ENCODE assay signal across 7 mouse cellular contexts in genomic region chr4:57568268-57569068, GRCm38 (mm10). TPM values are rescaled to one million over a fixed set of nuclear protein-coding genes. Genes with fewer than 3 reads are reported as not detected.
DNase-seq lines count a peak whose midpoint lies in the region; ATAC-seq lines count a peak whose summit lies in the region.

No protein-coding gene starts in this region.

- H3K27ac ChIP-seq in lung, embryonic 16.5 days (ENCODE audit: low read length), result peak overlapping the region; percentile 90
- H3K27ac ChIP-seq in forebrain, embryonic 11.5 days (ENCODE audit: low read depth, low read length), result no peak overlapping the region
- H3K27ac ChIP-seq in limb, embryonic 12.5 days, result peak overlapping the region; percentile 96
- H3K27ac ChIP-seq in stomach, embryonic 15.5 days, result peak overlapping the region; percentile 78

- H3K9ac ChIP-seq in lung, embryonic 16.5 days (ENCODE audit: low read length), result peak overlapping the region; percentile 81
- H3K9ac ChIP-seq in forebrain, embryonic 11.5 days (ENCODE audit: low read length), result peak overlapping the region; percentile 55
- H3K9ac ChIP-seq in limb, embryonic 12.5 days (replicated peaks), result peak overlapping the region; percentile 85
- H3K9ac ChIP-seq in stomach, embryonic 15.5 days, result peak overlapping the region; percentile 46

- H3K4me2 ChIP-seq in lung, embryonic 16.5 days (ENCODE audit: low read depth, low read length), result peak overlapping the region; percentile 78
- H3K4me2 ChIP-seq in forebrain, embryonic 11.5 days (ENCODE audit: low read depth, low read length, severe bottlenecking), result peak overlapping the region; percentile 92
- peak overlapping the region; percentile 79 for H3K4me2 ChIP-seq in limb, embryonic 12.5 days
- peak overlapping the region; percentile 95 for H3K4me2 ChIP-seq in stomach, embryonic 15.5 days

- WGBS in lung, embryonic 16.5 days, result 18% methylated on average over 19 of the region's 19 CpGs
- WGBS in forebrain, embryonic 11.5 days, result 41% methylated on average over 19 of the region's 19 CpGs
- WGBS in limb, embryonic 12.5 days, result 33% methylated on average over 19 of the region's 19 CpGs
- WGBS in stomach, embryonic 15.5 days, result 43% methylated on average over 19 of the region's 19 CpGs

- H3K4me1 ChIP-seq in lung, embryonic 16.5 days (replicated peaks; ENCODE audit: control insufficient read depth, insufficient read depth, low read length), result peaks cover 24% of the 10 kb centered on the region
- H3K4me1 ChIP-seq in forebrain, embryonic 11.5 days (replicated peaks; ENCODE audit: control insufficient read depth, insufficient read depth, low read length), result no peaks in the 10 kb centered on the region
- peaks cover 46% of the 10 kb centered on the region for H3K4me1 ChIP-seq in limb, embryonic 12.5 days (replicated peaks)
- no peaks in the 10 kb centered on the region for H3K4me1 ChIP-seq in stomach, embryonic 15.5 days

- no peaks in the 10 kb centered on the region for H3K9me3 ChIP-seq in lung, embryonic 16.5 days (ENCODE audit: control insufficient read depth, low read length)
- no peaks in the 10 kb centered on the region for H3K9me3 ChIP-seq in forebrain, embryonic 11.5 days (ENCODE audit: control insufficient read depth, low read length)
- H3K9me3 ChIP-seq in limb, embryonic 12.5 days, result no peaks in the 10 kb centered on the region
- H3K9me3 ChIP-seq in stomach, embryonic 15.5 days, result no peaks in the 10 kb centered on the region

- DNase-seq in lung, postnatal 4 days, result no peak
- no peak for DNase-seq in forebrain, embryonic 11.5 days (ENCODE audit: low spot score)
- no peak for DNase-seq in MN1 (ENCODE audit: low spot score)

- peak overlapping the region; percentile 65 for H3K4me3 ChIP-seq in lung, embryonic 16.5 days (ENCODE audit: low read length)
- peak overlapping the region; percentile 52 for H3K4me3 ChIP-seq in forebrain, embryonic 11.5 days (ENCODE audit: low read depth, low read length)
- peak overlapping the region; percentile 62 for H3K4me3 ChIP-seq in limb, embryonic 12.5 days (replicated peaks)
- peak overlapping the region; percentile 56 for H3K4me3 ChIP-seq in stomach, embryonic 15.5 days (replicated peaks)

- no peaks in the 10 kb centered on the region for H3K36me3 ChIP-seq in lung, embryonic 16.5 days (ENCODE audit: control insufficient read depth, insufficient read depth, low read length)
- H3K36me3 ChIP-seq in forebrain, embryonic 11.5 days (ENCODE audit: control insufficient read depth, insufficient read depth, low read length), result no peaks in the 10 kb centered on the region
- H3K36me3 ChIP-seq in limb, embryonic 12.5 days, result no peaks in the 10 kb centered on the region
- no peaks in the 10 kb centered on the region for H3K36me3 ChIP-seq in stomach, embryonic 15.5 days

- ATAC-seq in lung, embryonic 16.5 days (ENCODE audit: low read depth), result peak; percentile 25
- no peak; the same call in 1 of the 2 replicates for ATAC-seq in forebrain, embryonic 11.5 days (replicated peaks; ENCODE audit: low FRiP score)
- peak; percentile 17; the same call in 1 of the 2 replicates for ATAC-seq in limb, embryonic 12.5 days (ENCODE audit: insufficient number of reproducible peaks, insufficient read depth, low FRiP score, low TSS enrichment, low read depth)
- no peak; the same call in 1 of the 2 replicates for ATAC-seq in stomach, embryonic 15.5 days (ENCODE audit: insufficient read depth, low FRiP score, low read depth)
- ATAC-seq in inflammation-experienced regulatory T-cells, adult 6 months, result no peak

- H3K27me3 ChIP-seq in lung, embryonic 16.5 days (ENCODE audit: control insufficient read depth, insufficient read depth, low read depth, low read length), result no peaks in the 10 kb centered on the region
- H3K27me3 ChIP-seq in forebrain, embryonic 11.5 days (ENCODE audit: control insufficient read depth, insufficient read depth, low read length), result peaks cover 6% of the 10 kb centered on the region; the same call in 1 of the 2 replicates
- H3K27me3 ChIP-seq in limb, embryonic 12.5 days, result no peaks in the 10 kb centered on the region
- 0 out of 2 replicates have a peak, but pooled peaks cover 3% of the 10 kb centered on the region for H3K27me3 ChIP-seq in stomach, embryonic 15.5 days (replicated peaks)

RNA-seq across cellular contexts. Expression of gene Pakap, which starts 0.5 kb away (rescaled TPM):
- polyA plus RNA-seq in lung, embryonic 16.5 days (2015; fragmentation: Nextera tagmentation; extraction: Ambion mirVana), result 45.7 and 50.0 TPM in 2 replicates
- 21.1 and 22.3 TPM in 2 replicates for polyA plus RNA-seq in forebrain, embryonic 11.5 days (2014; fragmentation: Nextera tagmentation; extraction: Ambion mirVana)
- 40.4 and 45.8 TPM in 2 replicates for polyA plus RNA-seq in limb, embryonic 12.5 days (2016; fragmentation: Nextera tagmentation; extraction: Ambion mirVana)
- polyA plus RNA-seq in stomach, embryonic 15.5 days (2015; fragmentation: Nextera tagmentation; extraction: Ambion mirVana), result 24.7 and 25.8 TPM in 2 replicates
- polyA plus RNA-seq in inflammation-experienced regulatory T-cells, adult 6 months (2017; shearing (Covaris generic)), result 1 to 10 TPM in 2 of 3 experiments, under 1 TPM in 1; 0.50 to 2.1 (median 1.1) TPM

Comparison
In these comparisons a context has a peak if more than half of its experiments do, and no peak if none do; other contexts are left out.
1. ATAC-seq: peak in lung, embryonic 16.5 days (single experiment) and limb, embryonic 12.5 days (single experiment); none in forebrain, embryonic 11.5 days (single experiment), stomach, embryonic 15.5 days (single experiment) and inflammation-experienced regulatory T-cells, adult 6 months (single experiment).
2. Peak in every context shown above with its lines, with median percentiles within 50 percentile points of each other: H3K4me2 ChIP-seq, H3K4me3 ChIP-seq and H3K9ac ChIP-seq.